Mouse (Mus musculus) E14TG2a.4 (cell line): ENCODE results near the gene Tdrd9.

ENCODE experiments used
- CTCF ChIP-seq: conservative IDR thresholded peaks from 2 replicates; pipeline ENCODE4 v1.5.1; 2014; ENCODE audit warnings: low read length
- NANOG ChIP-seq: IDR thresholded peaks from 2 replicates; pipeline ENCODE4 v1.6.1; 2014; ENCODE audit warnings: borderline replicate concordance, low read length, mixed read lengths
- POU5F1 ChIP-seq: IDR thresholded peaks from 2 replicates; pipeline ENCODE4 v1.6.1; 2014; ENCODE audit warnings: low read length, borderline replicate concordance

GRCm38 (mm10) chr12:112113710-112114109, 142.4 kb downstream of the Tdrd9 start:
- peak; percentile 97 for TF ChIP-seq CTCF
- TF ChIP-seq NANOG: no peak
- TF ChIP-seq POU5F1: no peak
